Mouse (Mus musculus) C2C12 (cell line): ENCODE results near the gene Zfp819.

ENCODE experiments used
- CTCF ChIP-seq: IDR thresholded peaks from one replicate; pipeline ENCODE4 v1.5.1; 2011; ENCODE audit not compliant: control insufficient read depth, insufficient read depth, insufficient read length
- MYOG ChIP-seq: IDR thresholded peaks from one replicate; pipeline ENCODE4 v1.6.1; 2011; ENCODE audit not compliant: control insufficient read depth, insufficient read length; ENCODE audit errors: extremely low read depth
- USF1 ChIP-seq: IDR thresholded peaks from one replicate; pipeline ENCODE4 v1.6.1; 2011; ENCODE audit warnings: low read depth, mild to moderate bottlenecking, control low read depth, moderate library complexity

- TF ChIP-seq CTCF (no peak), USF1 (no peak), MYOG (no peak)
These were observed 26.4 kb upstream of the Zfp819 start for GRCm38 (mm10) chr7:43580526-43580925.
